Mouse (Mus musculus) intestine, embryonic 15.5 days (tissue): Measurements from ENCODE around the gene Olfr1537. TPM values are rescaled to one million over a fixed set of nuclear protein-coding genes. Genes with fewer than 3 reads are reported as not detected.

ENCODE experiments used
- ATAC-seq: fragments of 200-750 bp; cut with Nextera tagmentation; 2 replicates; pipeline ENCODE4 v1.8.0; 2017; ENCODE audit warnings: moderate TSS enrichment, moderate library complexity
- H3K27ac ChIP-seq: fragments of 300-500 bp; sonication (generic); 2 replicates; pipeline ENCODE4 v1.5.1; 2015; ENCODE audit warnings: mild to moderate bottlenecking, inconsistent platforms
- H3K27me3 ChIP-seq: fragments of 300-500 bp; sonication (generic); replicated peaks from 2 replicates; pipeline ENCODE4 v1.6.1; 2015; ENCODE audit warnings: inconsistent platforms
- H3K36me3 ChIP-seq: fragments of 300-500 bp; sonication (generic); 2 replicates; pipeline ENCODE4 v1.6.1; 2015; ENCODE audit warnings: inconsistent platforms
- H3K4me1 ChIP-seq: fragments of 300-500 bp; sonication (generic); replicated peaks from 2 replicates; pipeline ENCODE4 v1.6.1; 2015; ENCODE audit warnings: inconsistent platforms
- H3K4me2 ChIP-seq: fragments of 300-500 bp; sonication (generic); replicated peaks from 2 replicates; pipeline ENCODE4 v1.6.1; 2015; ENCODE audit warnings: mild to moderate bottlenecking, inconsistent platforms
- H3K4me3 ChIP-seq: fragments of 300-500 bp; sonication (generic); replicated peaks from 2 replicates; pipeline ENCODE4 v1.5.1; 2015; ENCODE audit warnings: inconsistent platforms
- H3K9ac ChIP-seq: fragments of 300-500 bp; sonication (generic); 2 replicates; pipeline ENCODE4 v1.6.1; 2015; ENCODE audit warnings: inconsistent platforms
- H3K9me3 ChIP-seq: fragments of 300-500 bp; sonication (generic); 2 replicates; pipeline ENCODE4 v1.6.1; 2016; ENCODE audit warnings: inconsistent platforms
- WGBS: fragments of 180-500 bp; shearing (Covaris S2); methylation state at CpG from one replicate; pipeline ENCODE4 v1.1.7; 2015; 5-methylcytosine and 5-hydroxymethylcytosine counted together
- polyA plus RNA-seq: library from polyadenylated mRNA; unstranded; fragments of >200 nt; fragmentation: Nextera tagmentation; extraction: Ambion mirVana; gene quantifications from 2 replicates; pipeline ENCODE4 v1.2.1, GENCODE M21; 2015

Gene Olfr1537
- polyA plus RNA-seq = not detected in 2 replicates

- WGBS = 82% methylated on average over 1 of the region's 1 CpGs
- Histone ChIP-seq H3K36me3 (no peaks in the 10 kb centered on the region), H3K4me3 (no peak within 1 kb of the TSS), H3K4me1 (no peaks in the 10 kb centered on the region), H3K4me2 (no peak within 1 kb of the TSS), H3K27me3 (no peaks in the 10 kb centered on the region), H3K27ac (no peak within 1 kb of the TSS), H3K9me3 (no peaks in the 10 kb centered on the region), H3K9ac (no peak within 1 kb of the TSS)
- no peak for ATAC-seq
Observed at GRCm38 (mm10) chr9:39249894-39250293, at the start of gene Olfr1537. Gene Olfr1537 (minus strand): TSS chr9:39249994.

- Histone ChIP-seq H3K27ac (no peak overlapping the region), H3K9me3 (no peaks in the 10 kb centered on the region), H3K4me2 (no peak overlapping the region), H3K4me1 (no peaks in the 10 kb centered on the region), H3K27me3 (no peaks in the 10 kb centered on the region), H3K4me3 (no peak overlapping the region), H3K9ac (no peak overlapping the region), H3K36me3 (no peaks in the 10 kb centered on the region)
- WGBS = 60% methylated on average over 2 of the region's 2 CpGs
- ATAC-seq = peak; percentile 94
Observed at GRCm38 (mm10) chr9:39287136-39287535, 37.3 kb upstream of the Olfr1537 start.

GRCm38 (mm10) chr9:39276718-39277117, 26.9 kb upstream of the Olfr1537 start, which contains the start of gene Olfr945:
Gene Olfr945 (minus strand): TSS chr9:39276818.
- H3K4me2 ChIP-seq = no peak within 1 kb of the TSS
- H3K27ac ChIP-seq = no peak within 1 kb of the TSS
- no peaks in the 10 kb centered on the region for H3K27me3 ChIP-seq
- no peak within 1 kb of the TSS for H3K4me3 ChIP-seq
- ATAC-seq = no peak
- no peaks in the 10 kb centered on the region for H3K9me3 ChIP-seq
- H3K36me3 ChIP-seq = no peaks in the 10 kb centered on the region
- H3K9ac ChIP-seq = no peak within 1 kb of the TSS
- 90% methylated on average over 3 of the region's 3 CpGs for WGBS
- H3K4me1 ChIP-seq = no peaks in the 10 kb centered on the region

GRCm38 (mm10) chr9:39201620-39202019, 48.2 kb downstream of the Olfr1537 start, which contains the start of gene Olfr944:
Gene Olfr944 (plus strand): TSS chr9:39201920.
- H3K27me3 ChIP-seq = no peaks in the 10 kb centered on the region
- H3K27ac ChIP-seq = no peak within 1 kb of the TSS
- H3K9me3 ChIP-seq = no peaks in the 10 kb centered on the region
- no peak within 1 kb of the TSS for H3K4me2 ChIP-seq
- no peaks in the 10 kb centered on the region for H3K4me1 ChIP-seq
- no peak for ATAC-seq
- H3K4me3 ChIP-seq = no peak within 1 kb of the TSS
- no peaks in the 10 kb centered on the region for H3K36me3 ChIP-seq
- H3K9ac ChIP-seq = no peak within 1 kb of the TSS

Other genes starting within 250 kb of the Olfr1537 start
- gene Olfr146, start 226.6 kb downstream of the Olfr1537 start, polyA plus RNA-seq = not detected in 2 replicates
- gene Olfr937, start 185.0 kb downstream of the Olfr1537 start, polyA plus RNA-seq = not detected in 2 replicates
- gene Olfr938, start 171.1 kb downstream of the Olfr1537 start, polyA plus RNA-seq = not detected in 2 replicates
- not detected in 2 replicates for gene Olfr27, start 121.9 kb downstream of the Olfr1537 start, polyA plus RNA-seq
- gene Olfr943, start 83.7 kb downstream of the Olfr1537 start, polyA plus RNA-seq = not detected in 2 replicates
- not detected in 2 replicates for gene Olfr944, start 48.1 kb downstream of the Olfr1537 start, polyA plus RNA-seq
- gene Olfr945, start 26.8 kb upstream of the Olfr1537 start, polyA plus RNA-seq = not detected in 2 replicates
- gene Olfr948, start 76.1 kb upstream of the Olfr1537 start, polyA plus RNA-seq = not detected in 2 replicates
- not detected in 2 replicates for gene Olfr951, start 137.4 kb upstream of the Olfr1537 start, polyA plus RNA-seq
- gene Olfr952, start 177.2 kb upstream of the Olfr1537 start, polyA plus RNA-seq = not detected in 2 replicates
- not detected in 2 replicates for gene Olfr954, start 206.7 kb upstream of the Olfr1537 start, polyA plus RNA-seq
- not detected in 2 replicates for gene Olfr955, start 221.9 kb upstream of the Olfr1537 start, polyA plus RNA-seq
- not detected in 2 replicates for gene Olfr44, start 244.0 kb upstream of the Olfr1537 start, polyA plus RNA-seq